Comparison of ENCODE assay signal across 8 mouse cellular contexts in genomic region chr8:122522796-122523651, GRCm38 (mm10). TPM values are rescaled to one million over a fixed set of nuclear protein-coding genes. Genes with fewer than 3 reads are reported as not detected.
DNase-seq lines count a peak whose midpoint lies in the region; ATAC-seq and TF ChIP-seq lines count a peak whose summit lies in the region.

No protein-coding gene starts in this region.

- intact Hi-C loops in left cerebral cortex, postnatal 36 days (cut with DNase I), result no loop called here

- peak; percentile 62 for ATAC-seq in intestine, embryonic 15.5 days
- ATAC-seq in liver, embryonic 14.5 days (ENCODE audit: insufficient read depth), result peak; percentile 8; the same call in 1 of the 2 replicates
- no peak for ATAC-seq in neural tube, embryonic 12.5 days (ENCODE audit: low FRiP score, low read depth)

- H3K27ac ChIP-seq in intestine, embryonic 15.5 days, result peak overlapping the region; percentile 81
- H3K27ac ChIP-seq in liver, embryonic 14.5 days, result peak overlapping the region; percentile 42
- H3K27ac ChIP-seq in neural tube, embryonic 12.5 days, result peak overlapping the region; percentile 50; the same call in 1 of the 2 replicates

- H3K27me3 ChIP-seq in intestine, embryonic 15.5 days (replicated peaks), result no peaks in the 10 kb centered on the region
- H3K27me3 ChIP-seq in liver, embryonic 14.5 days (ENCODE audit: control insufficient read depth, insufficient read depth, low read length), result no peaks in the 10 kb centered on the region
- no peaks in the 10 kb centered on the region for H3K27me3 ChIP-seq in neural tube, embryonic 12.5 days (replicated peaks)

- 38% methylated on average over 14 of the region's 14 CpGs for WGBS in intestine, embryonic 15.5 days
- 63% methylated on average over 14 of the region's 14 CpGs for WGBS in liver, embryonic 14.5 days (ENCODE audit: insufficient replicate concordance)
- WGBS in neural tube, embryonic 12.5 days, result 56% methylated on average over 14 of the region's 14 CpGs

- no peak for TF ChIP-seq EP300 in liver, embryonic 14.5 days (IDR thresholded peaks at IDR 0.05; ENCODE audit: low read depth)

- H3K4me3 ChIP-seq in intestine, embryonic 15.5 days (replicated peaks), result no peak overlapping the region; the same call in 1 of the 2 replicates
- H3K4me3 ChIP-seq in liver, embryonic 14.5 days (ENCODE audit: insufficient read depth in 1 of 2, low read depth in 2 of 2, low read length in 2 of 2), result no peak overlapping the region
- H3K4me3 ChIP-seq in neural tube, embryonic 12.5 days, result no peak overlapping the region

- no peaks in the 10 kb centered on the region for H3K9me3 ChIP-seq in intestine, embryonic 15.5 days
- no peaks in the 10 kb centered on the region for H3K9me3 ChIP-seq in liver, embryonic 14.5 days (ENCODE audit: control insufficient read depth, low read length)
- no peaks in the 10 kb centered on the region for H3K9me3 ChIP-seq in neural tube, embryonic 12.5 days

- H3K4me2 ChIP-seq in intestine, embryonic 15.5 days (replicated peaks), result peak overlapping the region; percentile 47
- peak overlapping the region; percentile 8; the same call in 1 of the 2 replicates for H3K4me2 ChIP-seq in liver, embryonic 14.5 days (ENCODE audit: low read depth)
- peak overlapping the region; percentile 46 for H3K4me2 ChIP-seq in neural tube, embryonic 12.5 days (replicated peaks)

- DNase-seq in urinary bladder, postnatal 25 days (ENCODE audit: low spot score), result peak; percentile 30
- no peak for DNase-seq in urinary bladder, postnatal 4 days (ENCODE audit: low spot score in 2 of 2)
- peak; percentile 66 for DNase-seq in gastrocnemius, postnatal 25 days
- no peak for DNase-seq in liver, embryonic 14.5 days (ENCODE audit: low read depth in 3 of 3, low spot score in 3 of 3)
- no peak for DNase-seq in left cerebral cortex, postnatal 36 days (ENCODE audit: low spot score in 2 of 2)
- no peak for DNase-seq in left cerebral cortex, adult 18-20 months (ENCODE audit: low spot score in 2 of 2)

- peaks cover 63% of the 10 kb centered on the region for H3K4me1 ChIP-seq in intestine, embryonic 15.5 days (replicated peaks)
- H3K4me1 ChIP-seq in liver, embryonic 14.5 days (replicated peaks; ENCODE audit: control insufficient read depth in 2 of 2, insufficient read depth in 2 of 2, low read length in 1 of 2), result peaks cover 42 to 74% of the 10 kb centered on the region in 2 experiments
- peaks cover 41% of the 10 kb centered on the region for H3K4me1 ChIP-seq in neural tube, embryonic 12.5 days

- H3K36me3 ChIP-seq in intestine, embryonic 15.5 days, result no peaks in the 10 kb centered on the region
- H3K36me3 ChIP-seq in liver, embryonic 14.5 days (replicated peaks; ENCODE audit: control insufficient read depth, insufficient read depth, low read depth), result no peaks in the 10 kb centered on the region
- H3K36me3 ChIP-seq in neural tube, embryonic 12.5 days, result no peaks in the 10 kb centered on the region

- no peak for TF ChIP-seq CTCF in liver, embryonic 14.5 days (IDR thresholded peaks at IDR 0.05; ENCODE audit: low read depth)

- peak overlapping the region; percentile 32 for H3K9ac ChIP-seq in intestine, embryonic 15.5 days
- no peak overlapping the region for H3K9ac ChIP-seq in liver, embryonic 14.5 days (replicated peaks)
- H3K9ac ChIP-seq in neural tube, embryonic 12.5 days, result 0 out of 2 replicates have a peak overlapping the region, but pooled peaks have one; percentile 9

RNA-seq across cellular contexts. Expression of gene Piezo1, which starts 28.1 kb away (rescaled TPM):
- 10 to 100 TPM; 12.3 to 14.0 TPM for total RNA-seq in gastrocnemius, postnatal 25 days (2021)
- polyA plus RNA-seq in intestine, embryonic 15.5 days (2015; fragmentation: Nextera tagmentation; extraction: Ambion mirVana), result 10.8 and 12.2 TPM in 2 replicates
- polyA plus RNA-seq in liver, embryonic 14.5 days (2012; rRNA removed), result 49.5 and 60.9 TPM in 2 replicates
- 12.6 and 15.4 TPM in 2 replicates for polyA plus RNA-seq in liver, embryonic 14.5 days (2014; fragmentation: Nextera tagmentation; extraction: Ambion mirVana)
- 6.4 and 6.5 TPM in 2 replicates for polyA plus RNA-seq in neural tube, embryonic 12.5 days (2016; fragmentation: Nextera tagmentation; extraction: Ambion mirVana)
- 1 to 10 TPM; 6.5 to 7.6 TPM for total RNA-seq in left cerebral cortex, postnatal 36 days (2021)
- 1 to 10 TPM; 5.2 to 5.5 TPM for total RNA-seq in left cerebral cortex, adult 18-20 months (2021)

RNA-seq across cellular contexts. Expression of gene Cdt1, which starts 44.8 kb away (rescaled TPM):
- 1 to 10 TPM in 1 of 2 experiments, under 1 TPM in 1; 0.82 to 1.1 TPM for total RNA-seq in gastrocnemius, postnatal 25 days (2021)
- polyA plus RNA-seq in intestine, embryonic 15.5 days (2015; fragmentation: Nextera tagmentation; extraction: Ambion mirVana), result 40.3 and 41.8 TPM in 2 replicates
- polyA plus RNA-seq in liver, embryonic 14.5 days (2012; rRNA removed), result 62.3 and 65.3 TPM in 2 replicates
- 41.9 and 48.8 TPM in 2 replicates for polyA plus RNA-seq in liver, embryonic 14.5 days (2014; fragmentation: Nextera tagmentation; extraction: Ambion mirVana)
- 22.8 and 25.9 TPM in 2 replicates for polyA plus RNA-seq in neural tube, embryonic 12.5 days (2016; fragmentation: Nextera tagmentation; extraction: Ambion mirVana)
- 1 to 10 TPM; 1.8 to 3.5 TPM for total RNA-seq in left cerebral cortex, postnatal 36 days (2021)
- 1 to 10 TPM; 2.9 to 3.9 TPM for total RNA-seq in left cerebral cortex, adult 18-20 months (2021)

RNA-seq across cellular contexts. Expression of gene Ctu2, which starts 47.1 kb away (rescaled TPM):
- 1 to 10 TPM; 6.7 to 7.4 TPM for total RNA-seq in gastrocnemius, postnatal 25 days (2021)
- polyA plus RNA-seq in intestine, embryonic 15.5 days (2015; fragmentation: Nextera tagmentation; extraction: Ambion mirVana), result 43.4 and 44.6 TPM in 2 replicates
- 7.2 and 11.7 TPM in 2 replicates for polyA plus RNA-seq in liver, embryonic 14.5 days (2012; rRNA removed)
- polyA plus RNA-seq in liver, embryonic 14.5 days (2014; fragmentation: Nextera tagmentation; extraction: Ambion mirVana), result 13.9 and 16.8 TPM in 2 replicates
- polyA plus RNA-seq in neural tube, embryonic 12.5 days (2016; fragmentation: Nextera tagmentation; extraction: Ambion mirVana), result 65.0 and 67.1 TPM in 2 replicates
- total RNA-seq in left cerebral cortex, postnatal 36 days (2021), result 10 to 100 TPM; 19.7 to 29.1 TPM
- total RNA-seq in left cerebral cortex, adult 18-20 months (2021), result 10 to 100 TPM; 25.4 to 28.7 TPM

RNA-seq across cellular contexts. Expression of gene Rnf166, which starts 47.2 kb away (rescaled TPM):
- total RNA-seq in gastrocnemius, postnatal 25 days (2021), result 10 to 100 TPM; 24.7 to 30.7 TPM
- polyA plus RNA-seq in intestine, embryonic 15.5 days (2015; fragmentation: Nextera tagmentation; extraction: Ambion mirVana), result 29.5 and 31.5 TPM in 2 replicates
- polyA plus RNA-seq in liver, embryonic 14.5 days (2012; rRNA removed), result 10.0 and 12.6 TPM in 2 replicates
- 8.7 and 9.3 TPM in 2 replicates for polyA plus RNA-seq in liver, embryonic 14.5 days (2014; fragmentation: Nextera tagmentation; extraction: Ambion mirVana)
- polyA plus RNA-seq in neural tube, embryonic 12.5 days (2016; fragmentation: Nextera tagmentation; extraction: Ambion mirVana), result 34.6 and 39.7 TPM in 2 replicates
- total RNA-seq in left cerebral cortex, postnatal 36 days (2021), result 10 to 100 TPM; 32.2 to 38.9 TPM
- 10 to 100 TPM; 37.7 to 50.0 TPM for total RNA-seq in left cerebral cortex, adult 18-20 months (2021)

RNA-seq across cellular contexts. Expression of gene Aprt, which starts 53.7 kb away (rescaled TPM):
- total RNA-seq in gastrocnemius, postnatal 25 days (2021), result 10 to 100 TPM; 35.7 to 36.9 TPM
- polyA plus RNA-seq in intestine, embryonic 15.5 days (2015; fragmentation: Nextera tagmentation; extraction: Ambion mirVana), result 545 and 612 TPM in 2 replicates
- 87.5 and 101 TPM in 2 replicates for polyA plus RNA-seq in liver, embryonic 14.5 days (2012; rRNA removed)
- polyA plus RNA-seq in liver, embryonic 14.5 days (2014; fragmentation: Nextera tagmentation; extraction: Ambion mirVana), result 197 TPM in 2 replicates
- polyA plus RNA-seq in neural tube, embryonic 12.5 days (2016; fragmentation: Nextera tagmentation; extraction: Ambion mirVana), result 182 and 194 TPM in 2 replicates
- total RNA-seq in left cerebral cortex, postnatal 36 days (2021), result 10 to 100 TPM; 54.5 to 62.3 TPM
- total RNA-seq in left cerebral cortex, adult 18-20 months (2021), result 10 to 100 TPM; 48.4 to 52.0 TPM

Comparison
In these comparisons a context has a peak if more than half of its experiments do, and no peak if none do; other contexts are left out.
1. DNase-seq: peak in urinary bladder, postnatal 25 days (single experiment) and gastrocnemius, postnatal 25 days (single experiment); none in urinary bladder, postnatal 4 days (0 of 2), liver, embryonic 14.5 days (0 of 3), left cerebral cortex, postnatal 36 days (0 of 2) and left cerebral cortex, adult 18-20 months (0 of 2).
2. Peak in every context shown above with its lines, with median percentiles within 50 percentile points of each other: H3K27ac ChIP-seq and H3K4me2 ChIP-seq.